Mouse (Mus musculus): ENCODE results near the gene Edem3.

DNA sequence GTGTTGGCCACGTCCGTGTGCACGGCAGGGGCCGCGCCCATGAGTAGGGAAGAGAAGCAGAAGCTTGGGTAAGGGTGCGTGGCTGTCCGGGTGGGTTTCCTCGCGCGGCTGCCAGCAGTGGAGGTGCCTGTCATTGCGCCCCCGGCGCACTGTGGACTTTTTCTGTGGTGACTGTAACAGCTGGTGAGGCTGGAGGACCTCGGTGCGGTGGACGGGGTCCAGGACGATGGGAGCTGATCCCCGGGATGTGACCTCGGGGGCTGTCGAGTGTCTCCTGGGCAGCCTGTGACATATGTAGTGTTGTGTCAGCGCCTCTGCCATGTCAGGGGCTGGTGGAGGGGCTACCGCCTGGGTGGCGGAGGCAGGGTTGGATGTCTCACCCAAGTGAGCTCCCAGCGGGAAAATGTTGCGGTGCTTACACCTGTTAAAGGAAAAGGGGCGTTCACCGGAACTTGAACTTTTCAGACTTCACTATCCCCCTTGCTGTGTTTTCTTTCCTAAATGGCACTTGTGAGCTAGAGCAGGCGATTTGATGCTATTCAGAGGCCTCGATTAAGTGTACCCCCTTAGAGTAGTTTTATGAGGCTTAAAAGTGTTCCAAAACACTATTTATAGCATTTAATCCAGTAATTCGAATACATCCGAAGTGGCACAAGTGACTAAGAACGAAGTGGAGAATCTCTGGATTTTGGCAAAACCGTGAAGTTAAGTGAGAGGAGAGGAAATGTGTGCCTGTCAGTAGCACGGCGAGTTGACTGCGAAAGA is 671 bp downstream of the Edem3 start:
- no peak for TF ChIP-seq CTCF (IDR thresholded peaks at IDR 0.05; ENCODE audit: extremely low read depth, insufficient read length, insufficient replicate concordance, low read depth, low read length)
- TF ChIP-seq POLR2A (IDR thresholded peaks at IDR 0.05; ENCODE audit: low read depth, low read length) = no peak

Measured in small intestine, adult 2 months (tissue).